Comparison of ENCODE assay signal across 18 mouse cellular contexts in genomic region chr17:84716252-84716872, GRCm38 (mm10). TPM values are rescaled to one million over a fixed set of nuclear protein-coding genes. Genes with fewer than 3 reads are reported as not detected.
"Had no signal": no experiment of that assay in that cellular context is flagged by ENCODE, and none has a peak within 500 bp of the region (broad histone marks: within the 10 kb centered on the region; RNA-seq: fewer than 3 reads in every experiment).

No protein-coding gene starts in this region.

- DNase-seq: kidney, adult 8-10 months; kidney, postnatal 25 days; lung, embryonic 14.5 days; lung, postnatal 10 days; lung, postnatal 4 days; right cerebral cortex, adult 18-20 months; right cerebral cortex, postnatal 25 days; thymus, postnatal 4 days had no signal

- H3K9me3 ChIP-seq: limb, embryonic 15.5 days; liver, embryonic 12.5 days; midbrain, embryonic 12.5 days; neural tube, embryonic 12.5 days had no signal

- H3K4me3 ChIP-seq: left cerebral cortex, adult 2 months; limb, embryonic 15.5 days; liver, embryonic 12.5 days; midbrain, embryonic 12.5 days; neural tube, embryonic 12.5 days had no signal

- H3K27me3 ChIP-seq: limb, embryonic 15.5 days; liver, embryonic 12.5 days; midbrain, embryonic 12.5 days had no signal

- H3K27ac ChIP-seq: left cerebral cortex, adult 2 months; limb, embryonic 15.5 days; liver, embryonic 12.5 days; midbrain, embryonic 12.5 days; neural tube, embryonic 12.5 days had no signal

- H3K4me1 ChIP-seq: limb, embryonic 15.5 days; liver, embryonic 12.5 days had no signal

- H3K9ac ChIP-seq: limb, embryonic 15.5 days; liver, embryonic 12.5 days; lung, embryonic 14.5 days; midbrain, embryonic 12.5 days; neural tube, embryonic 12.5 days had no signal

- H3K4me2 ChIP-seq: limb, embryonic 15.5 days; liver, embryonic 12.5 days; lung, embryonic 14.5 days; midbrain, embryonic 12.5 days; neural tube, embryonic 12.5 days had no signal

- ATAC-seq: liver, embryonic 12.5 days had no signal

RNA-seq across cellular contexts. Expression of gene Abcg5, which starts 33.6 kb away (rescaled TPM):
- total RNA-seq: layer of hippocampus, postnatal 25 days; left cerebral cortex, adult 2 months; left cerebral cortex, postnatal 14 days; megakaryocyte, adult 5-6 weeks; monocyte, adult 5-6 weeks; neutrophil, adult 5-6 weeks had no signal

RNA-seq across cellular contexts. Expression of gene Abcg8, which starts 40.3 kb away (rescaled TPM):
- total RNA-seq: layer of hippocampus, postnatal 25 days; left cerebral cortex, adult 2 months; megakaryocyte, adult 5-6 weeks; monocyte, adult 5-6 weeks; neutrophil, adult 5-6 weeks had no signal
- polyA plus RNA-seq: neural tube, embryonic 12.5 days had no signal
